Mouse (Mus musculus): ENCODE measurements at regions not wholly inside any gene's neighbourhood (a gene's known extent, or its start where the extent isn't known, plus 50 kb on each side); places are given as distances from the start of the nearest gene placed in this dataset.

GRCm38 (mm10) chr17:50370484-50370883 is 77.0 kb upstream of the Dazl start:
- TF ChIP-seq CTCF (IDR thresholded peaks at IDR 0.05; ENCODE audit: control insufficient read depth, insufficient read depth, low read length) (no peak), POLR2A (IDR thresholded peaks at IDR 0.05; ENCODE audit: borderline replicate concordance, control insufficient read depth, low read depth, low read length) (no peak)

Data from bone marrow, adult 2 months (tissue).